Mouse (Mus musculus): ENCODE measurements around the gene Erbb3.

- TF ChIP-seq TAL1 (conservative IDR thresholded peaks at IDR 0.05; ENCODE audit: low read depth, low read length) (no peak), CTCF (IDR thresholded peaks at IDR 0.05; ENCODE audit: low read depth, low read length) (no peak)
Observed at GRCm38 (mm10) chr10:128587120-128587519, 2.3 kb downstream of the Erbb3 start.
